Mouse (Mus musculus) embryonic facial prominence, embryonic 13.5 days (tissue): Measurements from ENCODE around the gene Defa2. TPM values are rescaled to one million over a fixed set of nuclear protein-coding genes. Genes with fewer than 3 reads are reported as not detected.
"Not testable (repeated sequence)": the region's sequence is repeated elsewhere in the genome, so short reads cannot be mapped to it uniquely, and the experiment has no call there.

Experiments used
- ATAC-seq: fragments of 200-750 bp; cut with Nextera tagmentation; 2 replicates; pipeline ENCODE4 v1.8.0; 2017; ENCODE audit warnings: low read depth; ENCODE audit not compliant: insufficient number of reproducible peaks, insufficient read depth, low FRiP score, low TSS enrichment
- H3K27ac ChIP-seq: fragments of 300-500 bp; sonication (generic); 2 replicates; pipeline ENCODE4 v1.5.1; 2015; ENCODE audit warnings: moderate library complexity, mild to moderate bottlenecking, inconsistent platforms
- H3K27me3 ChIP-seq: fragments of 300-500 bp; sonication (generic); 2 replicates; pipeline ENCODE4 v1.6.1; 2015; ENCODE audit warnings: mild to moderate bottlenecking, inconsistent platforms
- H3K36me3 ChIP-seq: fragments of 300-500 bp; sonication (generic); 2 replicates; pipeline ENCODE4 v1.6.1; 2015; ENCODE audit warnings: mild to moderate bottlenecking, inconsistent platforms
- H3K4me1 ChIP-seq: fragments of 300-500 bp; sonication (generic); 2 replicates; pipeline ENCODE4 v1.6.1; 2015; ENCODE audit warnings: inconsistent platforms
- H3K4me2 ChIP-seq: fragments of 300-500 bp; sonication (generic); 2 replicates; pipeline ENCODE4 v1.6.1; 2015; ENCODE audit warnings: moderate library complexity, mild to moderate bottlenecking, inconsistent platforms
- H3K4me3 ChIP-seq: fragments of 300-500 bp; sonication (generic); 2 replicates; pipeline ENCODE4 v1.5.1; 2015; ENCODE audit warnings: mild to moderate bottlenecking, inconsistent platforms
- H3K9ac ChIP-seq: fragments of 300-500 bp; sonication (generic); 2 replicates; pipeline ENCODE4 v1.6.1; 2015; ENCODE audit warnings: mild to moderate bottlenecking, inconsistent platforms
- H3K9me3 ChIP-seq: fragments of 300-500 bp; sonication (generic); 2 replicates; pipeline ENCODE4 v1.6.1; 2016; ENCODE audit warnings: inconsistent platforms
- WGBS: fragments of 180-500 bp; shearing (Covaris S2); methylation state at CpG from one replicate; pipeline ENCODE4 v1.1.7; 2015; ENCODE audit warnings: mixed read lengths; 5-methylcytosine and 5-hydroxymethylcytosine counted together
- polyA plus RNA-seq: library from polyadenylated mRNA; unstranded; fragments of >200 nt; fragmentation: Nextera tagmentation; extraction: Ambion mirVana; gene quantifications from 2 replicates; pipeline ENCODE4 v1.2.1, GENCODE M21; 2015

The Defa2 gene
- polyA plus RNA-seq, result 2.1 TPM in 1 of 2 replicates, not detected in the other

DNA sequence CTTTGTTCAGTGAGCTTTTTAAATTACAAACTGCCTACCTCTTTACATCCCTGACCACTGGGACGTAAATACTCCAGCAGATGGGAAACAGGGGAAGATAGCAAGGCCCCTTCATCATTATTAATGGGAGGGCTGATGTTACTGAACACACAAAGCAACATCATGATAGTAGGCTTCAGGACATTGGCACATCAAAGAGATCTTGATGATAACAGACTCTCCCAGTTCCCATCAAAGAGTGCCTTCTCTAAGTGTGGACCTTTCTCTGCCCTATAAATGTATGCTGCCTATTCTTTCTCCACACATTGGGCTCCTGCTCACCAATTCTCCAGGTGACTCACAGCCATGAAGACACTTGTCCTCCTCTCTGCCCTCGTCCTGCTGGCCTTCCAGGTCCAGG, at the start of gene Defa2:
TSS of gene Defa2 (plus strand) at position 301 of the 400 bp plus-strand sequence.
- H3K27ac ChIP-seq, H3K9me3 ChIP-seq, H3K4me2 ChIP-seq, H3K9ac ChIP-seq, ATAC-seq, H3K27me3 ChIP-seq, H3K4me1 ChIP-seq, H3K36me3 ChIP-seq, H3K4me3 ChIP-seq: not testable (repeated sequence)
- 71% methylated on average over 1 of the region's 2 CpGs for WGBS

GRCm38 (mm10) chr8:21391511-21391910, 13.2 kb downstream of the Defa2 start, which contains the start of gene Defa33:
Gene Defa33 (plus strand): TSS chr8:21391811.
- H3K4me2 ChIP-seq, H3K4me3 ChIP-seq, ATAC-seq, H3K27ac ChIP-seq, H3K4me1 ChIP-seq, H3K9me3 ChIP-seq, H3K27me3 ChIP-seq, H3K36me3 ChIP-seq, H3K9ac ChIP-seq: not testable (repeated sequence)
- no CpG with 5 or more reads among the region's 2 CpGs for WGBS

- not testable (repeated sequence) for H3K27me3 ChIP-seq, H3K9me3 ChIP-seq, H3K9ac ChIP-seq, H3K4me3 ChIP-seq, ATAC-seq, H3K36me3 ChIP-seq, H3K4me2 ChIP-seq, H3K4me1 ChIP-seq, H3K27ac ChIP-seq
- no CpG with 5 or more reads among the region's 1 CpGs for WGBS
These were observed 48.8 kb downstream of the Defa2 start, which contains the start of gene Defa36 for GRCm38 (mm10) chr8:21427111-21427510. Gene Defa36 (plus strand): TSS chr8:21427411.

Other genes starting within 250 kb of the Defa2 start
- gene Defa30, start 243.9 kb upstream of the Defa2 start, polyA plus RNA-seq, result not detected in 2 replicates
- gene Defa22, start 216.2 kb upstream of the Defa2 start, polyA plus RNA-seq, result 1.8 TPM in 1 of 2 replicates, not detected in the other
- gene Defa31, start 186.9 kb upstream of the Defa2 start, polyA plus RNA-seq, result not detected in 2 replicates
- gene Gm15293, start 177.0 kb upstream of the Defa2 start, polyA plus RNA-seq, result not detected in 2 replicates
- gene Gm15292, start 128.8 kb upstream of the Defa2 start, polyA plus RNA-seq, result not detected in 2 replicates
- not detected in 2 replicates for gene Defa27, start 63.0 kb upstream of the Defa2 start, polyA plus RNA-seq
- gene Defa29, start 51.5 kb upstream of the Defa2 start, polyA plus RNA-seq, result not detected in 2 replicates
- 1.1 TPM in 1 of 2 replicates, not detected in the other for gene Defa33, start 13.3 kb downstream of the Defa2 start, polyA plus RNA-seq
- gene Defa36, start 48.9 kb downstream of the Defa2 start, polyA plus RNA-seq, result not detected in 2 replicates
- 0.83 TPM in 1 of 2 replicates, not detected in the other for gene Gm7849, start 78.0 kb downstream of the Defa2 start, polyA plus RNA-seq
- not detected in 2 replicates for gene Defa20, start 130.7 kb downstream of the Defa2 start, polyA plus RNA-seq
- not detected in 2 replicates for gene Defa32, start 150.5 kb downstream of the Defa2 start, polyA plus RNA-seq
- gene Defa37, start 186.9 kb downstream of the Defa2 start, polyA plus RNA-seq, result 1.3 TPM in 1 of 2 replicates, not detected in the other
- gene Defa28, start 204.5 kb downstream of the Defa2 start, polyA plus RNA-seq, result not detected in 2 replicates
- not detected in 2 replicates for gene Gm7861, start 216.0 kb downstream of the Defa2 start, polyA plus RNA-seq
- gene Defa26, start 239.7 kb downstream of the Defa2 start, polyA plus RNA-seq, result not detected in 2 replicates